Mouse (Mus musculus): ENCODE data around the gene Rtn4rl2. TPM values are rescaled to one million over a fixed set of nuclear protein-coding genes. Genes with fewer than 3 reads are reported as not detected.
A peak's percentile ranks its signal among the peaks of the same experiment; 100 is the strongest.

Gene Rtn4rl2
- polyA plus RNA-seq, 1 experiment = 0.13 TPM

- Histone ChIP-seq H3K4me2 (ENCODE audit: low read depth) (no peak overlapping the region), H3K36me3 (ENCODE audit: control insufficient read depth, insufficient read depth) (no peaks in the 10 kb centered on the region), H3K27me3 (ENCODE audit: control insufficient read depth, insufficient read depth, insufficient read length) (peaks cover 13% of the 10 kb centered on the region), H3ac (ENCODE audit: control insufficient read depth, insufficient read length) (no peak overlapping the region), H3K79me2 (ENCODE audit: control insufficient read depth, insufficient read depth) (no peaks in the 10 kb centered on the region), H3K4me3 (no peak overlapping the region)
- TF ChIP-seq TCF3 (IDR thresholded peaks at IDR 0.05; ENCODE audit: insufficient read length, low read depth) = no peak
- no peak for TF ChIP-seq POLR2AphosphoS2 (IDR thresholded peaks at IDR 0.05; ENCODE audit: insufficient read length, low read depth)
- no peak for TF ChIP-seq E2F4 (IDR thresholded peaks at IDR 0.05; ENCODE audit: insufficient read depth)
- no peak for TF ChIP-seq REST (IDR thresholded peaks at IDR 0.05; ENCODE audit: insufficient read depth, insufficient read length)
- no peak for TF ChIP-seq POLR2A (IDR thresholded peaks at IDR 0.05; ENCODE audit: insufficient read length, low read depth)
- no peak for TF ChIP-seq TCF12 (IDR thresholded peaks at IDR 0.05; ENCODE audit: insufficient read depth, poor library complexity, severe bottlenecking)
- no peak for TF ChIP-seq MYOG (IDR thresholded peaks at IDR 0.05; ENCODE audit: control insufficient read depth in 1 of 3, insufficient read depth in 1 of 3, insufficient read length in 2 of 3, low read depth in 2 of 3)
- no peak for TF ChIP-seq MAX (IDR thresholded peaks at IDR 0.05; ENCODE audit: low read depth)
- no peak for TF ChIP-seq SRF (IDR thresholded peaks at IDR 0.05; ENCODE audit: control insufficient read depth, insufficient read length, low read depth)
- TF ChIP-seq USF1 (IDR thresholded peaks at IDR 0.05; ENCODE audit: low read depth) = no peak
- no peak for TF ChIP-seq MYOD1 (IDR thresholded peaks at IDR 0.05; ENCODE audit: control insufficient read depth in 1 of 3, insufficient read length in 2 of 3, low read depth in 2 of 3)
- no peak for TF ChIP-seq CEBPB (IDR thresholded peaks at IDR 0.05; ENCODE audit: insufficient read depth, poor library complexity, severe bottlenecking)
Measured at GRCm38 (mm10) chr2:84862231-84862630, 24.3 kb downstream of the Rtn4rl2 start.

GRCm38 (mm10) chr2:84861430-84861829 is 25.1 kb downstream of the Rtn4rl2 start:
- H3K36me3 ChIP-seq (ENCODE audit: control insufficient read depth, insufficient read depth) = no peaks in the 10 kb centered on the region
- H3K4me3 ChIP-seq = no peak overlapping the region
- no peak for TF ChIP-seq SRF (IDR thresholded peaks at IDR 0.05; ENCODE audit: control insufficient read depth, insufficient read length, low read depth)
- no peak for TF ChIP-seq MYOG (IDR thresholded peaks at IDR 0.05; ENCODE audit: control insufficient read depth in 1 of 3, insufficient read depth in 1 of 3, insufficient read length in 2 of 3, low read depth in 2 of 3)
- TF ChIP-seq USF1 (IDR thresholded peaks at IDR 0.05; ENCODE audit: low read depth) = no peak
- TF ChIP-seq TCF12 (IDR thresholded peaks at IDR 0.05; ENCODE audit: insufficient read depth, poor library complexity, severe bottlenecking) = no peak
- TF ChIP-seq E2F4 (IDR thresholded peaks at IDR 0.05; ENCODE audit: insufficient read depth) = no peak
- no peak for TF ChIP-seq REST (IDR thresholded peaks at IDR 0.05; ENCODE audit: insufficient read depth, insufficient read length)
- TF ChIP-seq POLR2A (IDR thresholded peaks at IDR 0.05; ENCODE audit: insufficient read length, low read depth) = no peak
- no peak for TF ChIP-seq TCF3 (IDR thresholded peaks at IDR 0.05; ENCODE audit: insufficient read length, low read depth)
- no peak for TF ChIP-seq MYOD1 (IDR thresholded peaks at IDR 0.05; ENCODE audit: control insufficient read depth in 1 of 3, insufficient read length in 2 of 3, low read depth in 2 of 3)

GRCm38 (mm10) chr2:84859991-84860780 is 26.3 kb downstream of the Rtn4rl2 start:
- Histone ChIP-seq H3K27me3 (ENCODE audit: control insufficient read depth, insufficient read depth, insufficient read length) (no peaks in the 10 kb centered on the region), H3ac (ENCODE audit: control insufficient read depth, insufficient read length) (no peak overlapping the region), H3K36me3 (ENCODE audit: control insufficient read depth, insufficient read depth) (no peaks in the 10 kb centered on the region)

More at GRCm38 (mm10) chr2:84861430-84861829, 25.1 kb downstream of the Rtn4rl2 start:
- Histone ChIP-seq H3ac (ENCODE audit: control insufficient read depth, insufficient read length) (no peak overlapping the region), H3K79me2 (ENCODE audit: control insufficient read depth, insufficient read depth) (no peaks in the 10 kb centered on the region), H3K4me2 (ENCODE audit: low read depth) (no peak overlapping the region), H3K27me3 (ENCODE audit: control insufficient read depth, insufficient read depth, insufficient read length) (peaks cover 10% of the 10 kb centered on the region)

GRCm38 (mm10) chr2:84858551-84858950 is 28.0 kb downstream of the Rtn4rl2 start:
- H3K27me3 ChIP-seq (ENCODE audit: control insufficient read depth, insufficient read depth, insufficient read length) = no peaks in the 10 kb centered on the region
- no peak overlapping the region for H3K4me3 ChIP-seq
- TF ChIP-seq CEBPB (IDR thresholded peaks at IDR 0.05; ENCODE audit: insufficient read depth, poor library complexity, severe bottlenecking) (no peak), REST (IDR thresholded peaks at IDR 0.05; ENCODE audit: insufficient read depth, insufficient read length) (no peak), MYOD1 (IDR thresholded peaks at IDR 0.05; ENCODE audit: control insufficient read depth in 1 of 3, insufficient read length in 2 of 3, low read depth in 2 of 3) (no peak), MAX (IDR thresholded peaks at IDR 0.05; ENCODE audit: low read depth) (no peak), POLR2A (IDR thresholded peaks at IDR 0.05; ENCODE audit: insufficient read length, low read depth) (no peak), TCF12 (IDR thresholded peaks at IDR 0.05; ENCODE audit: insufficient read depth, poor library complexity, severe bottlenecking) (no peak), POLR2AphosphoS2 (IDR thresholded peaks at IDR 0.05; ENCODE audit: insufficient read length, low read depth) (no peak), TCF3 (IDR thresholded peaks at IDR 0.05; ENCODE audit: insufficient read length, low read depth) (no peak), MYOG (IDR thresholded peaks at IDR 0.05; ENCODE audit: control insufficient read depth in 1 of 3, insufficient read depth in 1 of 3, insufficient read length in 2 of 3, low read depth in 2 of 3) (no peak), E2F4 (IDR thresholded peaks at IDR 0.05; ENCODE audit: insufficient read depth) (no peak), USF1 (IDR thresholded peaks at IDR 0.05; ENCODE audit: low read depth) (no peak), SRF (IDR thresholded peaks at IDR 0.05; ENCODE audit: control insufficient read depth, insufficient read length, low read depth) (no peak)
- no peaks in the 10 kb centered on the region for H3K79me2 ChIP-seq (ENCODE audit: control insufficient read depth, insufficient read depth)
- H3K36me3 ChIP-seq (ENCODE audit: control insufficient read depth, insufficient read depth) = no peaks in the 10 kb centered on the region
- H3ac ChIP-seq (ENCODE audit: control insufficient read depth, insufficient read length) = no peak overlapping the region
- H3K4me2 ChIP-seq (ENCODE audit: low read depth) = no peak overlapping the region

More at GRCm38 (mm10) chr2:84859991-84860780, 26.3 kb downstream of the Rtn4rl2 start:
- H3K79me2 ChIP-seq (ENCODE audit: control insufficient read depth, insufficient read depth) = no peaks in the 10 kb centered on the region
- TF ChIP-seq USF1 (IDR thresholded peaks at IDR 0.05; ENCODE audit: low read depth) (peak; percentile 63), MAX (IDR thresholded peaks at IDR 0.05; ENCODE audit: low read depth) (no peak), CEBPB (IDR thresholded peaks at IDR 0.05; ENCODE audit: insufficient read depth, poor library complexity, severe bottlenecking) (0 out of 2 replicates have a peak, but pooled peaks have one; percentile 19)
- no peak overlapping the region for H3K4me3 ChIP-seq
- peak overlapping the region; percentile 40 for H3K4me2 ChIP-seq (ENCODE audit: low read depth)

Data from myocyte (in vitro differentiated cells).